In the genomic region with DNA sequence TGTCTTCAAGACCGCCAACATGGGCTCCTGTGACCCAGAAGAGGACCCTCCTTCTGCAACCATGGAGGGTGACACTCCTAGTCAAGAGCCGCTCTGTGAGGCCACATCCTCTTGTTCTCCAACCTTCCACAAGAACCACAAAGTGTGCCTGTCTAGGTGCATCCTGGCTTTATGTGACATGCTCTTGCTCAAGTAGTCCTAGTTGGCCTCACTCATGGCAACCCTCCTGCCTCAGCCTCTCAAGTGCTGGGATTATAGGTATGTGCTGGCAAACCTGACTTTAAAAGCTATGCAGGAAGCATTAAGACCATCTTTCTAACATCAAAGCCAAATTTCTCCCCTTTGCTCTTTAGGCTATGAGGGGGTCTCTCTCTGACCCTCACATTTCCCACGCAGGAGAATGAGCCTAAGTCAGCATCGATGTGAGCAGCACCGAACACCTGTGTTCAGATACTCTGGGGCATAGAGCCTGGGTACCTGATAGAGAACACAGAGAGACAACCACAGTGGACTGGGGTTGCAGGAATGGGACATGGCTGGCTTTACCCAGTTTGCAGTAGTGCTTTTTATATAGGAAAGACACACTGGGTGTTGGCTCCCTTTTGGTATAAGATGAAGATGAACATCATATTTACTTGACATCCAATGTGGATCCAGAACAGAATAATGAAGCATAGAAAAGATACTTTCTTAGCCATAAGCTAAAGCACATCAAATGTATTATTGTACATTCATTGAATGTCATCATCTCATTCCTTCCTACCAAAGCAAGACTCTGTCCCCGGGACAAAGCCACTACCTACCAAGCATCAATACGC, we compare ENCODE assay signal across 12 mouse cellular contexts. TPM values are rescaled to one million over a fixed set of nuclear protein-coding genes. Genes with fewer than 3 reads are reported as not detected.
DNase-seq lines count a peak whose midpoint lies in the region; ATAC-seq and TF ChIP-seq lines count a peak whose summit lies in the region.
"Had no signal": no experiment of that assay in that cellular context is flagged by ENCODE, and none has a peak within 500 bp of the region (broad histone marks: within the 10 kb centered on the region; RNA-seq: fewer than 3 reads in every experiment).

No protein-coding gene starts in this region.

- ATAC-seq in intestine, embryonic 15.5 days, result no peak
- no peak for ATAC-seq in intestine, embryonic 16.5 days
- ATAC-seq in stomach, postnatal 0 days (ENCODE audit: low FRiP score, low TSS enrichment), result no peak

- 0 out of 2 replicates have a peak overlapping the region, but pooled peaks have one; percentile 3 for H3K27ac ChIP-seq in intestine, embryonic 15.5 days
- no peak overlapping the region for H3K27ac ChIP-seq in intestine, embryonic 16.5 days (ENCODE audit: low read length)
- peak overlapping the region; percentile 6; the same call in 1 of the 2 replicates for H3K27ac ChIP-seq in testis, adult 2 months (ENCODE audit: control insufficient read depth, insufficient read depth, low read depth, low read length)
- peak overlapping the region; percentile 80 for H3K27ac ChIP-seq in brown adipose tissue, adult 24 weeks (replicated peaks; ENCODE audit: low read depth, low read length)
- peak overlapping the region; percentile 56 for H3K27ac ChIP-seq in stomach, postnatal 0 days (replicated peaks)
- H3K27ac ChIP-seq: hindbrain, embryonic 13.5 days had no signal

- no peak for TF ChIP-seq POLR2A in testis, adult 2 months (IDR thresholded peaks at IDR 0.05; ENCODE audit: control insufficient read depth, low read depth, low read length)

- peaks cover 18% of the 10 kb centered on the region for H3K4me1 ChIP-seq in intestine, embryonic 15.5 days (replicated peaks)
- H3K4me1 ChIP-seq in intestine, embryonic 16.5 days (ENCODE audit: control insufficient read depth, insufficient read depth, low read length), result peaks cover 24% of the 10 kb centered on the region
- H3K4me1 ChIP-seq in testis, adult 2 months (ENCODE audit: control insufficient read depth, insufficient read depth, low read length), result peaks cover 8% of the 10 kb centered on the region
- H3K4me1 ChIP-seq in brown adipose tissue, adult 24 weeks (ENCODE audit: control insufficient read depth, insufficient read depth, insufficient read length, low read length), result peaks cover 28% of the 10 kb centered on the region
- peaks cover 3% of the 10 kb centered on the region; the same call in 1 of the 2 replicates for H3K4me1 ChIP-seq in stomach, postnatal 0 days (replicated peaks; ENCODE audit: control insufficient read depth, insufficient read depth)

- H3K4me2 ChIP-seq in intestine, embryonic 15.5 days (replicated peaks), result no peak overlapping the region
- no peak overlapping the region for H3K4me2 ChIP-seq in intestine, embryonic 16.5 days (ENCODE audit: low read depth, low read length)
- H3K4me2 ChIP-seq in stomach, postnatal 0 days (replicated peaks; ENCODE audit: low read depth), result no peak overlapping the region
- H3K4me2 ChIP-seq: hindbrain, embryonic 13.5 days had no signal

- no peak for TF ChIP-seq CTCF in testis, adult 2 months (IDR thresholded peaks at IDR 0.05; ENCODE audit: control insufficient read depth, insufficient read depth, insufficient replicate concordance, low read depth, low read length)
- no peak for TF ChIP-seq CTCF in stomach, postnatal 0 days (IDR thresholded peaks at IDR 0.05; ENCODE audit: low read depth)

- peaks cover 7% of the 10 kb centered on the region; the same call in 1 of the 2 replicates for H3K36me3 ChIP-seq in intestine, embryonic 15.5 days
- peaks cover 16% of the 10 kb centered on the region for H3K36me3 ChIP-seq in intestine, embryonic 16.5 days (ENCODE audit: control insufficient read depth, insufficient read depth, low read length)
- no peaks in the 10 kb centered on the region for H3K36me3 ChIP-seq in testis, adult 2 months (ENCODE audit: control insufficient read depth, insufficient read depth, low read length)
- H3K36me3 ChIP-seq in stomach, postnatal 0 days (ENCODE audit: control insufficient read depth, insufficient read depth, low read length), result peaks cover 23% of the 10 kb centered on the region

- no peak overlapping the region for H3K4me3 ChIP-seq in intestine, embryonic 15.5 days (replicated peaks)
- no peak overlapping the region for H3K4me3 ChIP-seq in intestine, embryonic 16.5 days (ENCODE audit: low read length)
- H3K4me3 ChIP-seq in testis, adult 2 months (ENCODE audit: control insufficient read depth, low read depth, low read length), result no peak overlapping the region
- 0 out of 2 replicates have a peak overlapping the region, but pooled peaks have one; percentile 7 for H3K4me3 ChIP-seq in brown adipose tissue, adult 24 weeks (ENCODE audit: insufficient read depth, low read depth, low read length)
- no peak overlapping the region for H3K4me3 ChIP-seq in stomach, postnatal 0 days (ENCODE audit: low read depth, low read length)
- H3K4me3 ChIP-seq: erythroblast, embryonic 14.5 days; hindbrain, embryonic 13.5 days had no signal

- no peak for TF ChIP-seq EP300 in stomach, postnatal 0 days (optimal IDR thresholded peaks at IDR 0.05)

- no peaks in the 10 kb centered on the region for H3K27me3 ChIP-seq in intestine, embryonic 15.5 days (replicated peaks)
- H3K27me3 ChIP-seq in intestine, embryonic 16.5 days (replicated peaks; ENCODE audit: control insufficient read depth, insufficient read depth, low read length), result no peaks in the 10 kb centered on the region
- no peaks in the 10 kb centered on the region; the same call in 1 of the 2 replicates for H3K27me3 ChIP-seq in testis, adult 2 months (ENCODE audit: control insufficient read depth, insufficient read depth, low read length)
- H3K27me3 ChIP-seq in stomach, postnatal 0 days (ENCODE audit: control insufficient read depth, insufficient read depth, low read length), result no peaks in the 10 kb centered on the region
- H3K27me3 ChIP-seq: hindbrain, embryonic 13.5 days had no signal

- H3K9ac ChIP-seq in intestine, embryonic 15.5 days, result no peak overlapping the region
- H3K9ac ChIP-seq in intestine, embryonic 16.5 days (ENCODE audit: low read depth, low read length), result no peak overlapping the region
- H3K9ac ChIP-seq in stomach, postnatal 0 days (ENCODE audit: low read length), result no peak overlapping the region
- H3K9ac ChIP-seq: hindbrain, embryonic 13.5 days had no signal

- H3K9me3 ChIP-seq in intestine, embryonic 15.5 days, result no peaks in the 10 kb centered on the region
- no peaks in the 10 kb centered on the region for H3K9me3 ChIP-seq in intestine, embryonic 16.5 days (ENCODE audit: control insufficient read depth, low read length)
- H3K9me3 ChIP-seq in stomach, postnatal 0 days (ENCODE audit: control insufficient read depth, low read length), result no peaks in the 10 kb centered on the region
- H3K9me3 ChIP-seq: G1E; hindbrain, embryonic 13.5 days had no signal

- WGBS in intestine, embryonic 15.5 days, result 94% methylated on average over 7 of the region's 7 CpGs
- WGBS in intestine, embryonic 16.5 days, result 95% methylated on average over 7 of the region's 7 CpGs
- WGBS in stomach, postnatal 0 days, result 88% methylated on average over 7 of the region's 7 CpGs

- DNase-seq in testis, postnatal 10 days (ENCODE audit: low spot score), result no peak
- DNase-seq in stomach, postnatal 0 days (ENCODE audit: low spot score), result no peak
- no peak for DNase-seq in left cerebral cortex, adult 8-10 months (ENCODE audit: low spot score in 2 of 2)
- DNase-seq: layer of hippocampus, postnatal 36 days; lung, postnatal 4 days had no signal

RNA-seq across cellular contexts. Expression of a gene that starts 4.4 kb away (rescaled TPM):
- 72.5 and 74.2 TPM in 2 replicates for polyA plus RNA-seq in intestine, embryonic 15.5 days (2015; fragmentation: Nextera tagmentation; extraction: Ambion mirVana)
- polyA plus RNA-seq in intestine, embryonic 16.5 days (2015; fragmentation: Nextera tagmentation; extraction: Ambion mirVana), result 75.5 and 83.8 TPM in 2 replicates
- 24.4 and 31.2 TPM in 2 replicates for polyA plus RNA-seq in testis, adult 2 months (2012; rRNA removed)
- polyA plus RNA-seq in brown adipose tissue, adult 24 weeks (2012; ENCODE audit: insufficient read depth, insufficient read length, missing spikeins), result 29.4 and 35.2 TPM in 2 replicates
- 110 and 119 TPM in 2 replicates for polyA plus RNA-seq in stomach, postnatal 0 days (2015; fragmentation: Nextera tagmentation; extraction: Ambion mirVana)
- total RNA-seq in left cerebral cortex, adult 8-10 months (2022), result 10 to 100 TPM; 30.4 to 36.8 (median 35.1) TPM
